Mouse (Mus musculus) stomach, embryonic 14.5 days (tissue): Measurements from ENCODE around the gene Wdr72. TPM values are rescaled to one million over a fixed set of nuclear protein-coding genes. Genes with fewer than 3 reads are reported as not detected.

Experiments
- ATAC-seq: fragments of 200-750 bp; cut with Nextera tagmentation; 2 replicates; pipeline ENCODE4 v1.8.0; 2017; ENCODE audit warnings: low read depth, moderate TSS enrichment; ENCODE audit not compliant: insufficient number of reproducible peaks, insufficient read depth, low FRiP score
- H3K27ac ChIP-seq: fragments of 300-500 bp; sonication (generic); 2 replicates; pipeline ENCODE4 v1.5.1; 2014; ENCODE audit warnings: mild to moderate bottlenecking, low read length, moderate library complexity, mixed read lengths
- H3K27me3 ChIP-seq: fragments of 300-500 bp; sonication (generic); 2 replicates; pipeline ENCODE4 v1.6.1; 2014; ENCODE audit warnings: low read length, control low read depth, mixed read lengths; ENCODE audit not compliant: control insufficient read depth, insufficient read depth
- H3K36me3 ChIP-seq: fragments of 300-500 bp; sonication (generic); 2 replicates; pipeline ENCODE4 v1.6.1; 2014; ENCODE audit warnings: mild to moderate bottlenecking, control low read depth, low read length, moderate library complexity, mixed read lengths; ENCODE audit not compliant: control insufficient read depth, insufficient read depth
- H3K4me1 ChIP-seq: fragments of 300-500 bp; sonication (generic); 2 replicates; pipeline ENCODE4 v1.6.1; 2014; ENCODE audit warnings: low read length, control low read depth, mixed read lengths; ENCODE audit not compliant: control insufficient read depth, insufficient read depth
- H3K4me2 ChIP-seq: fragments of 300-500 bp; sonication (generic); replicated peaks from 2 replicates; pipeline ENCODE4 v1.6.1; 2014; ENCODE audit warnings: low read depth, low read length, control low read depth
- H3K4me3 ChIP-seq: fragments of 300-500 bp; sonication (generic); 2 replicates; pipeline ENCODE4 v1.5.1; 2014; ENCODE audit warnings: low read depth, low read length, control low read depth
- H3K9ac ChIP-seq: fragments of 300-500 bp; sonication (generic); replicated peaks from 2 replicates; pipeline ENCODE4 v1.6.1; 2014; ENCODE audit warnings: low read depth, mild to moderate bottlenecking, control low read depth, low read length, moderate library complexity, mixed read lengths
- H3K9me3 ChIP-seq: fragments of 300-500 bp; sonication (generic); 2 replicates; pipeline ENCODE4 v1.6.1; 2016; ENCODE audit warnings: low read depth, low read length, control low read depth; ENCODE audit not compliant: control insufficient read depth
- WGBS: fragments of 180-500 bp; shearing (Covaris S2); extraction: QIAGEN DNeasy Blood & Tissue Kit; methylation state at CpG from one replicate; pipeline ENCODE4 v1.1.7; 2014; 5-methylcytosine and 5-hydroxymethylcytosine counted together
- polyA plus RNA-seq: library from polyadenylated mRNA; unstranded; fragments of >200 nt; fragmentation: Nextera tagmentation; extraction: Ambion mirVana; gene quantifications from 2 replicates; pipeline ENCODE4 v1.2.1, GENCODE M21; 2014

Wdr72 gene
- polyA plus RNA-seq, 1 experiment from 2014 or later: 0.64 TPM

DNA sequence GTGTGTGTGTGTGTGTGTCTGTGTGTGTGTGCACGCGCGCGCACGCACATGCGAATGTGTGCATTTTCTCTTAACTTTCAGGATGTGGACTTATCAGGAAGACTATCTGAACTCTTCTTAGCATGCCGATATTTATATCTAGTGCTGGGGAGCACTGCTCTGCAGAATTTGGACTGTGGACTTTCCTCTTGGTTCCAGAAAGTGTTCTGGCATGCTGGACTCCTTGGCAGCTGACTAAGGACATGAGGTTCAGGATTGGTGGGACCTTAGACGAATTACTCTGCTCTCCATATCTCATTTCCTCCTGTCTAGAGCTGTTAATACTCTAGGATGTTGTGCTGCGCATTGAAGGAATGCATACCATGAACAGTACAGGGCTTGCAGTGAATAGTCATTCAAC lies 2.4 kb downstream of the Wdr72 start:
- 87% methylated on average over 9 of the region's 9 CpGs for WGBS
- Histone ChIP-seq H3K27me3 (no peaks in the 10 kb centered on the region), H3K27ac (no peak overlapping the region), H3K4me3 (no peak overlapping the region), H3K9me3 (no peaks in the 10 kb centered on the region), H3K4me2 (no peak overlapping the region), H3K4me1 (no peaks in the 10 kb centered on the region), H3K9ac (no peak overlapping the region), H3K36me3 (no peaks in the 10 kb centered on the region)
- no peak for ATAC-seq

DNA sequence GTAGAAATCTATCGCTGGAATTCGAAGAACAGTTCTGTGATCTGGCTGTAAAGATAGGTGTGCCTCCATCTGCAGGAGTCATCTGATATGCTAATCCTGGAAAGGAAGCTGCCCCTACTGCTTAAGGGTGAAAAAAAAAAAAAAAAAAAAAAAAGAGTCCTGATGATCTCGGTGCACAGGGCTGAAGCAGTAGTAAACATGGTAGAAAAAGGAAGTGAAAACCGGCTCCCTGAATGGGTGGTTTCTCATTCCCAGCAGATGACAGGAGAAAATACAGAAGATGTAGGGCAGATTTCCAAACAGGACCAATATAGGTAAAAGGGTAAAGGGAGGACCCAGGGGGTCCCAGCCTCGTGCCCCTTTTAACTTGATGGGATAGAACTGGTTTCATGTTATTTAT lies 16.1 kb downstream of the Wdr72 start:
- H3K27ac ChIP-seq: no peak overlapping the region
- H3K9ac ChIP-seq: no peak overlapping the region
- H3K4me3 ChIP-seq: no peak overlapping the region
- H3K36me3 ChIP-seq: no peaks in the 10 kb centered on the region
- ATAC-seq: no peak
- no peaks in the 10 kb centered on the region for H3K27me3 ChIP-seq
- no peak overlapping the region for H3K4me2 ChIP-seq
- 60% methylated on average over 5 of the region's 5 CpGs for WGBS
- H3K9me3 ChIP-seq: no peaks in the 10 kb centered on the region
- no peaks in the 10 kb centered on the region for H3K4me1 ChIP-seq

DNA sequence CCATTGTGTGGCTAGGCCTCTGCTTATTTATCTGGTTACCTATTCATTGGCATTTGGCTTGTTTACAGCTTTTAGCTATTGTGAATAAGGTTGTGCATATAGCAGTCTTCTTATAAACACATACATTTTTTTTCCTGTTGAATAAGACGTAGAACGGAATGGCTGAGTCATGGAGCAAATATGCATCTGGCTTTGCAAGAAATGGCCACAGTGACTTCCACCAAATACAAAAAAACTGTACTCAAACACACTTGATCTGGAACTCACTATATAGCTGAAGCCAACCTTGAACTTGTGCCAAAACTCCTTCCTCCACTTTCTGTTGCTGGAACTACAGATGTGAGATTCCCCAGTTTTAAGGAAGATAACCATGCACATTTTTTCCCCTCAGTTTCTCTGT lies 23.9 kb downstream of the Wdr72 start:
- Histone ChIP-seq H3K36me3 (no peaks in the 10 kb centered on the region), H3K4me1 (no peaks in the 10 kb centered on the region), H3K9me3 (no peaks in the 10 kb centered on the region), H3K27ac (no peak overlapping the region), H3K4me2 (no peak overlapping the region), H3K9ac (no peak overlapping the region), H3K27me3 (no peaks in the 10 kb centered on the region), H3K4me3 (no peak overlapping the region)
- ATAC-seq: no peak
- WGBS: 66% methylated on average over 2 of the region's 2 CpGs

DNA sequence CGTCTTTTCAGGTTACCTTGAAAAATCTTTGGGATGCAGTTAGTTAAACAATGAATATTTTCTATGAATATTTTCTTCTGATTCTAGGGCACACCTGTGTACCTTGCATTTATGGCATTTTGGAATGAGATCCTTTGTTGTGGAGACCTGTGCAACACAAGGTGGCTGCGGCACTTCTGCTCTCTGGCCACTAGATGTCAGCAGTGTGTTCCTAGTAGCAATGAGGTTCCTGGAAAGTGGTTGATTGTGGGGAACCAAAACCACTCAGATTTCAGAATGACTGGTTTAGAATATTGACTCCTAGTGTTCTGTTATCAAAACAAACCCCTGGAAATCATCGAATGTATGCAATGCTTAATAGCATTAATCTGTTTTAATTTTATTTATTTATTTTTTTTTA lies 31.7 kb downstream of the Wdr72 start:
- Histone ChIP-seq H3K9me3 (no peaks in the 10 kb centered on the region), H3K4me1 (no peaks in the 10 kb centered on the region), H3K4me3 (no peak overlapping the region), H3K4me2 (no peak overlapping the region), H3K9ac (no peak overlapping the region), H3K36me3 (no peaks in the 10 kb centered on the region), H3K27ac (no peak overlapping the region), H3K27me3 (no peaks in the 10 kb centered on the region)
- 4% methylated on average over 3 of the region's 3 CpGs for WGBS
- no peak for ATAC-seq

DNA sequence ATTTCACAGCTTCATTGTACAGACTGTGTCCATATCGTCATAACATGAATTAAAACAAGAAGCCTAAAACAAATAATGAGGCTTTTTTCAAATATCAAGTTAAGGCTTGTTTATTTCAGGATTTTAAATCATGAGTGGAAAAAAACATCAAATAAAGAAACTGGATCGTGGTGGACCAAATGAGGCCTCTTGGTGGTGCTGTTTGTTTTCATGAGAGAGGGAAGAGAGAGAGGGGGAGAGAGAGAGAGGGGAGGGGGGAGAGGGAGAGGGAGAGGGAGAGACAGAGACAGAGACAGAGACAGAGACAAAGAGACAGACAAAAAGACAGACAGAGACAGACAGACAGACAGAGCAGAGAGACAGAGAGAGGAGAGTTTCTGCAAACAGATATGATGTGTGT lies 32.5 kb downstream of the Wdr72 start:
- Histone ChIP-seq H3K27ac (no peak overlapping the region), H3K4me3 (no peak overlapping the region), H3K4me1 (no peaks in the 10 kb centered on the region), H3K36me3 (no peaks in the 10 kb centered on the region), H3K4me2 (no peak overlapping the region), H3K9me3 (no peaks in the 10 kb centered on the region), H3K9ac (no peak overlapping the region), H3K27me3 (no peaks in the 10 kb centered on the region)
- no peak for ATAC-seq
- 48% methylated on average over 2 of the region's 2 CpGs for WGBS

DNA sequence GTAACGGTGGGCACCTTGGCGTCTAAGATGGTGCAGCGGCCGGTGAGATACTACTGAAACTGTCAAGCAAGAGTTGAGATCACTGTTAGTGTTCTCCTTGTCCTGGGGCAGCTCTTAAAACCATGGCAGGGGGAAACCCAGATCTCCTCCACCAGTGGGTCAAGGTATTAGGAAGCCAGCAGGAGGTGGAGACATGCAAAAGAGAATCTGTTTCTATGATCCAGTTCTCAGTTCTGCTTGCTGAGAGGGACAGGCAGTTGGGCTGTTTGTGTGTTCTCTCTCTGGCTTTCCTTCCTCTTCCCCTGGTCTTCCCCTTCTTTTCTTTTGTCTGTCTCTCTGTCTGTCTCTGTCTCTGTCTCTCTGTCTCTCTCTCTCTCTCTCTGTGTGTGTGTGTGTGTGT lies 35.0 kb downstream of the Wdr72 start:
- no peak for ATAC-seq
- WGBS: 93% methylated on average over 4 of the region's 4 CpGs
- Histone ChIP-seq H3K36me3 (no peaks in the 10 kb centered on the region), H3K4me1 (no peaks in the 10 kb centered on the region), H3K4me3 (no peak overlapping the region), H3K27ac (no peak overlapping the region), H3K27me3 (no peaks in the 10 kb centered on the region), H3K9ac (no peak overlapping the region), H3K4me2 (no peak overlapping the region), H3K9me3 (no peaks in the 10 kb centered on the region)

DNA sequence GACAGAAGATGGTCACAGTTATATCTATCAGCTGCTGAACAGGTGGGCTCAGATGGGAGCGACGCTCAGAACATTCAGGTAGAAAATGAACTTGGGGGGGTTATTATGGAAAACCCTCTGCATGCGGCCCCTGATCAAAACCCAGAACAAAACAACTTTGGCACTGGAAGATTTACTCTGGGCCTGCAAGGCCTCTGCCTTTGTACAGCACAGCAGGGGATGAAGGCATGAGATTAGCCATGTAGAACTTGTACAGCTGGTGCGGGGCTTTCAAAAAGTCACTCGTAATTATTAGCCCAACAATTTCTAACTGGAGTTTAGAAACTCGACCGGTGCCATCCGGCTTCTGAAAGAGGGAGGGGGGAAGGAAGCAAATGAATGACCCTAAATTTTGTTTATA lies 38.1 kb downstream of the Wdr72 start:
- WGBS: 73% methylated on average over 8 of the region's 8 CpGs
- Histone ChIP-seq H3K27me3 (no peaks in the 10 kb centered on the region), H3K4me2 (no peak overlapping the region), H3K4me1 (no peaks in the 10 kb centered on the region), H3K4me3 (no peak overlapping the region), H3K27ac (no peak overlapping the region), H3K9ac (no peak overlapping the region), H3K36me3 (no peaks in the 10 kb centered on the region), H3K9me3 (no peaks in the 10 kb centered on the region)
- no peak for ATAC-seq

DNA sequence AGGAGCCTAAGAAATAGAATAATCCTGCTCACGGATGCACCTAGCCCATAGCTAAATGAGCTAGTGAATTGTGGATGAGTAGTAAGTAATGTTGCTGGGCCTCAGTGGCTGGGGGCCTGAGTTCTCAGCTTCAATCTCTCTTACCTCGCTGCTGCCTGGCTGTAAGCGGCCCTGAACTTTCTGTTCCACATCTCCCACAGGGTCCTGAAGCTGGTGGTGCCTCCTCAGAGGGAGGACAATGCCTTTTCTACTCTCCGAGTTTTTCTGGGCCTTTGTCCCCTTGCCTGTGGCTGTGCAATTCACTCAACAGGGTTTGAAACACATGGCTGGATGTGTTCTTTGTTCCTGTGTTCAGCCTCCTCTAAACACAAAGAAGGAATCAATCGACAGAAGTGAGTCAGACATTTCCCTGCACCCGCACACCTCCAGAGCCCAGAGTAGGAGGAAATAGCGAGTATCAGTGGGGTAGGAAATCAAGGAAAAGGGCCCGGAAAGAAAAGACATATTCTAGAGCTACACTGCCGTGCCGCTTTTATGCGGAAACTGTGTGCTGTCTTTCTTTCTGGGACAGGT lies 50.3 kb downstream of the Wdr72 start:
- Histone ChIP-seq H3K36me3 (no peaks in the 10 kb centered on the region), H3K4me2 (no peak overlapping the region), H3K9ac (no peak overlapping the region), H3K4me3 (no peak overlapping the region), H3K27ac (no peak overlapping the region), H3K4me1 (no peaks in the 10 kb centered on the region), H3K9me3 (no peaks in the 10 kb centered on the region), H3K27me3 (no peaks in the 10 kb centered on the region)
- no peak for ATAC-seq
- WGBS: 79% methylated on average over 11 of the region's 11 CpGs

DNA sequence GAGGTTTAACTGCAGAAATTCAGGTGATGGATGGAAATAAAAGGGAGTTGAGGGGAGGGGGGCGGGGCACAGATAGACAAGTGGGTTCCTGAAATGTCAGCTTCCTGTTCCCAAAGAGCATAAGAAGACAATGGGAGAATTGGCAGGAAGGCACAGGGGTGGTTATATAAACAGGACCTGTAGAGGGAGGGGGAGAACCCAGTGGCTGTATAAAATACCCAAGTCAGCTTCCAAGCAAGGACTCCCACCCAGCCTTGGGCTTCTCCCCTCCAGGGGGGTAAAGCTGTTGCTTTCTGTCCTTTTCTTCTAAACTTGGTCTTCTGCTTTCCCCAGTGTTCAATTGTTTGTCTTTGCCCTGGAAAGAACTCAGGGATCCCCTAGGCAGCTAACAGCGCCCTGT lies 55.5 kb downstream of the Wdr72 start:
- no peaks in the 10 kb centered on the region for H3K4me1 ChIP-seq
- no peak for ATAC-seq
- WGBS: 79% methylated on average over 2 of the region's 2 CpGs

More for the DNA sequence above, 55.5 kb downstream of the Wdr72 start:
- no peak overlapping the region for H3K4me2 ChIP-seq
- H3K27me3 ChIP-seq: no peaks in the 10 kb centered on the region
- no peaks in the 10 kb centered on the region for H3K36me3 ChIP-seq
- H3K9ac ChIP-seq: no peak overlapping the region
- no peak overlapping the region for H3K4me3 ChIP-seq
- no peaks in the 10 kb centered on the region for H3K9me3 ChIP-seq
- no peak overlapping the region for H3K27ac ChIP-seq
